Mouse (Mus musculus) limb, embryonic 13.5 days (tissue): ENCODE measurements around the gene Zmynd10. TPM values are rescaled to one million over a fixed set of nuclear protein-coding genes. Genes with fewer than 3 reads are reported as not detected.

Experiments used
- ATAC-seq: fragments of 200-750 bp; cut with Nextera tagmentation; 2 replicates; pipeline ENCODE4 v1.8.0; 2017; ENCODE audit warnings: low read depth, moderate number of reproducible peaks, moderate TSS enrichment; ENCODE audit not compliant: low FRiP score
- H3K27ac ChIP-seq: fragments of 300-500 bp; sonication (generic); 2 replicates; pipeline ENCODE4 v1.5.1; 2015; ENCODE audit warnings: inconsistent platforms, mild to moderate bottlenecking, moderate library complexity
- H3K27me3 ChIP-seq: fragments of 300-500 bp; sonication (generic); 2 replicates; pipeline ENCODE4 v1.6.1; 2015; ENCODE audit warnings: mild to moderate bottlenecking, inconsistent platforms
- H3K36me3 ChIP-seq: fragments of 300-500 bp; sonication (generic); 2 replicates; pipeline ENCODE4 v1.6.1; 2015; ENCODE audit warnings: inconsistent platforms, mild to moderate bottlenecking, moderate library complexity
- H3K4me1 ChIP-seq: fragments of 300-500 bp; sonication (generic); 2 replicates; pipeline ENCODE4 v1.6.1; 2015; ENCODE audit warnings: inconsistent platforms
- H3K4me2 ChIP-seq: fragments of 300-500 bp; sonication (generic); replicated peaks from 2 replicates; pipeline ENCODE4 v1.6.1; 2015; ENCODE audit warnings: inconsistent platforms, mild to moderate bottlenecking, moderate library complexity
- H3K4me3 ChIP-seq: fragments of 300-500 bp; sonication (generic); 2 replicates; pipeline ENCODE4 v1.5.1; 2015; ENCODE audit warnings: moderate library complexity, mild to moderate bottlenecking, inconsistent platforms
- H3K9ac ChIP-seq: fragments of 300-500 bp; sonication (generic); 2 replicates; pipeline ENCODE4 v1.6.1; 2015; ENCODE audit warnings: mild to moderate bottlenecking, inconsistent platforms
- H3K9me3 ChIP-seq: fragments of 300-500 bp; sonication (generic); 2 replicates; pipeline ENCODE4 v1.6.1; 2016; ENCODE audit warnings: inconsistent platforms
- WGBS: fragments of 180-500 bp; shearing (Covaris S2); methylation state at CpG from one replicate; pipeline ENCODE4 v1.1.7; 2015; 5-methylcytosine and 5-hydroxymethylcytosine counted together
- polyA plus RNA-seq: library from polyadenylated mRNA; unstranded; fragments of >200 nt; fragmentation: Nextera tagmentation; extraction: Ambion mirVana; gene quantifications from 2 replicates; pipeline ENCODE4 v1.2.1, GENCODE M21; 2015

Zmynd10 gene
- polyA plus RNA-seq, 1 experiment from 2014 or later, result 1.7 TPM

DNA sequence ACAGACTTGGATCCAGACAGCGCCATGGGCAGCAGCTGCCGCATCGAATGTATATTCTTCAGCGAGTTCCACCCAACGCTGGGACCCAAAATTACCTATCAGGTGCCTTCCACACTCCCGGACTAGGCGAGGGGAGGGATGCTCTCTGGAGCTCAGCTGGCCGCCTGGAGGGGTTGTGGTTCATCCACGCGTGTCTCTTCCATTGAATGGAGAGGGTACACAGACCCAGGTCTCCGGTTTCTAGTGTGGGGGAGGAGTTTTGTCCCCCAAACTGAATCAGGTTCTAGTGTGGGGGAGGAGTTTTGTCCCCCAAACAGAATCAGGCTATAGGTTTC is 4.8 kb upstream of the Zmynd10 start:
- peaks cover 52% of the 10 kb centered on the region for H3K36me3 ChIP-seq
- H3K9me3 ChIP-seq, result no peaks in the 10 kb centered on the region
- H3K9ac ChIP-seq, result peak overlapping the region; percentile 73
- no peaks in the 10 kb centered on the region for H3K27me3 ChIP-seq
- under 1% methylated on average over 11 of the region's 11 CpGs for WGBS
- peaks cover 42% of the 10 kb centered on the region for H3K4me1 ChIP-seq
- 0 out of 2 replicates have a peak overlapping the region, but pooled peaks have one; percentile 17 for H3K27ac ChIP-seq
- peak overlapping the region; percentile 96 for H3K4me2 ChIP-seq
- peak overlapping the region; percentile 63 for H3K4me3 ChIP-seq
- ATAC-seq, result peak; percentile 2; the same call in 1 of the 2 replicates

DNA sequence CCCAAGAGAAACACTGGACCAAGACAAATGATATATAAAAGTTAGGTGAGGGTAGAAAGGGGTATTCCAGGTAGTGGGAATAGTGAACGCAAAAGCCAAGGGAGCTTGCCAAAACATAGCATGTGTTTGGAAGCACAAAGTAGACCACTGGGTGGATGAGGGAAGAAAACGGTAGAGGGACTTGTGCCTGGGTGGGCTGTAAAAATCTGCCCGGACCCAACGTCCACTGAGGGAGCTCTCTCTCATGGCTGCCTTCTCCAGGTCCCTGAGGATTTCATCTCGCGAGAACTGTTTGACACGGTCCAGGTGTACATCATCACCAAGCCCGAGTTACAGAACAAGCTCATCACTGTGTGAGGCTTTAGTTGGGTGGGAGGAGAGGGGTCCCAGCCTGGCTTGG is 4.4 kb upstream of the Zmynd10 start:
- Histone ChIP-seq H3K4me3 (peak overlapping the region; percentile 63), H3K36me3 (peaks cover 48% of the 10 kb centered on the region), H3K4me2 (peak overlapping the region; percentile 96), H3K27ac (no peak overlapping the region), H3K4me1 (peaks cover 42% of the 10 kb centered on the region), H3K27me3 (no peaks in the 10 kb centered on the region), H3K9me3 (no peaks in the 10 kb centered on the region), H3K9ac (peak overlapping the region; percentile 73)
- no peak for ATAC-seq
- WGBS, result 41% methylated on average over 8 of the region's 8 CpGs

- no peak overlapping the region for H3K27ac ChIP-seq
- H3K4me1 ChIP-seq, result peaks cover 42% of the 10 kb centered on the region
- WGBS, result 88% methylated on average over 11 of the region's 11 CpGs
- no peak for ATAC-seq
- no peaks in the 10 kb centered on the region for H3K9me3 ChIP-seq
- H3K9ac ChIP-seq, result no peak overlapping the region
- H3K4me3 ChIP-seq, result peak overlapping the region; percentile 63; the same call in 1 of the 2 replicates
- peak overlapping the region; percentile 96; the same call in 1 of the 2 replicates for H3K4me2 ChIP-seq
- H3K27me3 ChIP-seq, result no peaks in the 10 kb centered on the region
- peaks cover 42% of the 10 kb centered on the region for H3K36me3 ChIP-seq
These were observed 3.8 kb upstream of the Zmynd10 start for GRCm38 (mm10) chr9:107543299-107543698.

GRCm38 (mm10) chr9:107544196-107544700 is 2.9 kb upstream of the Zmynd10 start:
- Histone ChIP-seq H3K4me2 (no peak overlapping the region), H3K9me3 (no peaks in the 10 kb centered on the region), H3K4me1 (peaks cover 42% of the 10 kb centered on the region), H3K4me3 (no peak overlapping the region), H3K36me3 (peaks cover 32% of the 10 kb centered on the region), H3K9ac (no peak overlapping the region), H3K27me3 (no peaks in the 10 kb centered on the region), H3K27ac (no peak overlapping the region)
- WGBS, result 93% methylated on average over 17 of the region's 17 CpGs
- no peak for ATAC-seq

GRCm38 (mm10) chr9:107544729-107545128 is 2.4 kb upstream of the Zmynd10 start:
- Histone ChIP-seq H3K4me2 (no peak overlapping the region), H3K27ac (no peak overlapping the region), H3K9me3 (no peaks in the 10 kb centered on the region), H3K9ac (no peak overlapping the region), H3K27me3 (no peaks in the 10 kb centered on the region), H3K36me3 (peaks cover 27% of the 10 kb centered on the region), H3K4me1 (peaks cover 42% of the 10 kb centered on the region), H3K4me3 (no peak overlapping the region)
- WGBS, result 95% methylated on average over 12 of the region's 12 CpGs
- ATAC-seq, result no peak

- H3K36me3 ChIP-seq, result peaks cover 23% of the 10 kb centered on the region
These were observed 1.9 kb upstream of the Zmynd10 start for GRCm38 (mm10) chr9:107545199-107545598.

DNA sequence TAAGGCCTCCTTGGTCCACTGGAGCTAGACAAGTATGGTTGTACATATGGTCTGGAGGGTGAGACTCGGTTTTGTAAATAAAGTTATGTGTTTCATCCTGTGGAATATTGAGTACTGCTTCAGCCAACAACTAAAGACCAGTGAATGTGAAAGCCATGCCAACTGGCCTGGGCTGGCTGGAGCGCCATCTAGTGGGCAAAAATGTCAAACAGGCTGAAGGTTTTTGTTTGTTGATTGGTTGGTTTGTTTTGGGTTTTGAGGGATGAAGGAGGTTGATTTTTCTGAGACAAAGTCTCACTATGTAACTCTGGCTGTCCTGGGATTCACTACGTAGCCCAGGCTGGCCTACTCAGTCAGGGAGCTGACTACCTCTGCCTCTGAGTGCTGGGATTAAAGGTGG is 1.5 kb upstream of the Zmynd10 start:
- WGBS, result 9% methylated on average over 3 of the region's 3 CpGs
- Histone ChIP-seq H3K4me2 (no peak overlapping the region), H3K36me3 (peaks cover 22% of the 10 kb centered on the region), H3K27ac (no peak overlapping the region), H3K9ac (no peak overlapping the region), H3K4me1 (peaks cover 48% of the 10 kb centered on the region), H3K9me3 (no peaks in the 10 kb centered on the region), H3K4me3 (no peak overlapping the region), H3K27me3 (0 out of 2 replicates have a peak, but pooled peaks cover 3% of the 10 kb centered on the region)
- ATAC-seq, result no peak

More at GRCm38 (mm10) chr9:107545199-107545598, 1.9 kb upstream of the Zmynd10 start:
- Histone ChIP-seq H3K27ac (no peak overlapping the region), H3K4me1 (peaks cover 44% of the 10 kb centered on the region), H3K9ac (no peak overlapping the region), H3K4me2 (no peak overlapping the region), H3K4me3 (no peak overlapping the region), H3K27me3 (0 out of 2 replicates have a peak, but pooled peaks cover 2% of the 10 kb centered on the region), H3K9me3 (no peaks in the 10 kb centered on the region)
- 82% methylated on average over 10 of the region's 10 CpGs for WGBS
- ATAC-seq, result no peak

DNA sequence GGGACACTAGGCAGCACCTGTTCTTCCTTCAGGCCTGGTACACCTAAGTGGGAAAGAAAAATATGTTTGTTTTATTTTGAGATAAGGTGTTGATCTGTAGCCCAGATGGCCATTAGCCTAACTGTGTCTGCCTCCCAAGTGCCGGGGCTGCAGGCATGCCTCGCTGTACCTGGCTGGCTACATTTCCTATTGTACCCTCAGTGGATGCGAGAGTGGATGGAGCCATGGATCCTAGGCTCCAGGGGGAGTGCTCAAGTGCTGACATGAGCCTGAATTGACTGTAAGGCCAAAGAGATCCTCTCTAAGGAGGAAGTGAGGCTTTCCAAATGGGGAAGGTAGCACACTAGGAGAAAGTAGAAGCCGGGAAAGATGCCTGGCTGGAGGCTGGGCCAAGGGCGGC is 859 bp downstream of the Zmynd10 start:
- Histone ChIP-seq H3K4me2 (no peak overlapping the region), H3K27ac (no peak overlapping the region), H3K4me3 (no peak overlapping the region), H3K4me1 (peaks cover 53% of the 10 kb centered on the region), H3K9ac (no peak overlapping the region), H3K27me3 (0 out of 2 replicates have a peak, but pooled peaks cover 3% of the 10 kb centered on the region), H3K36me3 (peaks cover 22% of the 10 kb centered on the region), H3K9me3 (no peaks in the 10 kb centered on the region)
- no peak for ATAC-seq
- 85% methylated on average over 5 of the region's 5 CpGs for WGBS

- peaks cover 17% of the 10 kb centered on the region for H3K36me3 ChIP-seq
- WGBS, result 90% methylated on average over 10 of the region's 10 CpGs
- H3K27me3 ChIP-seq, result 0 out of 2 replicates have a peak, but pooled peaks cover 3% of the 10 kb centered on the region
- H3K9ac ChIP-seq, result no peak overlapping the region
- no peak overlapping the region for H3K4me2 ChIP-seq
- no peak for ATAC-seq
- no peaks in the 10 kb centered on the region for H3K9me3 ChIP-seq
- peaks cover 60% of the 10 kb centered on the region for H3K4me1 ChIP-seq
- no peak overlapping the region for H3K4me3 ChIP-seq
- H3K27ac ChIP-seq, result no peak overlapping the region
These were observed 1.7 kb downstream of the Zmynd10 start for GRCm38 (mm10) chr9:107548820-107549219.

- peaks cover 10% of the 10 kb centered on the region for H3K36me3 ChIP-seq
- no peak overlapping the region for H3K4me2 ChIP-seq
- H3K4me3 ChIP-seq, result no peak overlapping the region
- peaks cover 62% of the 10 kb centered on the region for H3K4me1 ChIP-seq
- H3K9ac ChIP-seq, result no peak overlapping the region
- ATAC-seq, result no peak
- 0 out of 2 replicates have a peak, but pooled peaks cover 3% of the 10 kb centered on the region for H3K27me3 ChIP-seq
- WGBS, result 85% methylated on average over 20 of the region's 20 CpGs
- H3K9me3 ChIP-seq, result no peaks in the 10 kb centered on the region
- H3K27ac ChIP-seq, result no peak overlapping the region
These were observed 2.4 kb downstream of the Zmynd10 start for GRCm38 (mm10) chr9:107549297-107550074.

DNA sequence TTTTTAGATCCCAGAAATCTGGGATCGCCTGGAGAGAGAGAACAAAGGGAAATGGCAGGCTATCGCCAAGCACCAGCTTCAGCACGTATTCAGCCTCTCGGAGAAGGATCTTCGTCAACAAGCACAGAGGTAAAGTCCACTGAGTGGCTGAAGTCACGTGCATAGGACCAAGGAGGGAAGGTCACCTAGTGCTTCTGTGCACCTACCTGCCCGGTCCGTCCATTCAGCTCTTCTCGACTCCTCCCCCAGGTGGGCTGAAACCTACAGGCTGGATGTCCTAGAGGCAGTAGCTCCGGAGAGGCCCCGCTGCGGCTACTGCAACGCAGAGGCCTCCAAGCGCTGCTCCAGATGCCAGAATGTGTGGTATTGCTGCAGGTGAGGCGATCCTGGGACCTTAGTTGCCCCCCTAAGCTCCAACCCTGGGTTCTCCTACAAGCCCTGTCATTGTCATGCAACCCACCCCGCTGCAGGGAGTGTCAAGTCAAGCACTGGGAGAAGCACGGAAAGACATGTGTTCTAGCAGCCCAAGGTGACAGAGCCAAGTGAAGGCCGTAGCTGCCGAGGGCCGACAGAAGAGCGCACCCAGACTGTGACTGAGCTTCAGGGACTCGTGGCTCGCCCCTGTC is 3.5 kb downstream of the Zmynd10 start:
- no peaks in the 10 kb centered on the region for H3K36me3 ChIP-seq
- peak overlapping the region; percentile 84; the same call in 1 of the 2 replicates for H3K27ac ChIP-seq
- H3K27me3 ChIP-seq, result 0 out of 2 replicates have a peak, but pooled peaks cover 3% of the 10 kb centered on the region
- H3K4me3 ChIP-seq, result peak overlapping the region; percentile 79
- no peaks in the 10 kb centered on the region for H3K9me3 ChIP-seq
- H3K9ac ChIP-seq, result peak overlapping the region; percentile 86
- peak overlapping the region; percentile 86 for H3K4me2 ChIP-seq
- peaks cover 61% of the 10 kb centered on the region for H3K4me1 ChIP-seq
- 33% methylated on average over 23 of the region's 23 CpGs for WGBS
- no peak for ATAC-seq
